Mouse (Mus musculus) Patski (cell line): ENCODE data around the gene Ddit4. TPM values are rescaled to one million over a fixed set of nuclear protein-coding genes. Genes with fewer than 3 reads are reported as not detected.

Source experiments
- ATAC-seq: fragments of 100-300 bp; one replicate; pipeline ENCODE4 v1.8.0; 2021
- CTCF ChIA-PET: fragments of 350-600 bp; sonication (Branson Sonifier 250); formaldehyde crosslinking; loops from one replicate; lab custom pipeline; 2022; ENCODE audit warnings: inconsistent platforms; lab: Charles Lee
- POLR2A ChIA-PET: fragments of 350-600 bp; sonication (Branson Sonifier 250); formaldehyde crosslinking; loops from one replicate; lab custom pipeline; 2022; ENCODE audit warnings: antibody characterized with exemption, inconsistent platforms; lab: Charles Lee
- DNase-seq: peaks from one replicate; pipeline ENCODE4 v3.0.0-alpha.2; 2011; ENCODE audit warnings: low read depth, low spot score
- H3K27me3 ChIP-seq: fragments of 371-371 bp; one replicate; pipeline ENCODE4 v1.5.1; 2021
- CTCF ChIP-seq: fragments of 100-300 bp; IDR thresholded peaks from one replicate; pipeline ENCODE4 v1.5.1; 2021
- in situ Hi-C: fragments of 300-500 bp; cut with MboI; formaldehyde crosslinking; loops from 3 replicates; pipeline ENCODE4 v1.11.1; 2018; ENCODE audit warnings: low pct_unique_long_range_greater_than_20kb, mixed read lengths
- polyA plus RNA-seq: library from polyadenylated mRNA; unstranded; gene quantifications from one replicate; pipeline ENCODE4 v1.2.3, GENCODE M21; 2021

Ddit4 gene
- polyA plus RNA-seq, 1 experiment from 2014 or later, result 63.9 TPM

GRCm38 (mm10) chr10:59964504-59965361 lies 13.1 kb upstream of the Ddit4 start:
- in situ Hi-C loops, result no loop called here
- no peak for DNase-seq
- ChIA-PET CTCF (interaction anchor here (1.5 kb wide), 1 partner anchor 13 kb away, joined by 9 read pairs; no protein-coding TSS in a partner anchor), POLR2A (interaction anchor here (1.2 kb wide), 2 partner anchors 13 to 15 kb away, joined by 3 to 4 read pairs; partner anchors contain the start of gene Ddit4)
- no peaks in the 10 kb centered on the region for H3K27me3 ChIP-seq
- TF ChIP-seq CTCF, result no peak
- no peak for ATAC-seq

- in situ Hi-C loops, result no loop called here
- no peaks in the 10 kb centered on the region for H3K27me3 ChIP-seq
- DNase-seq (no peak), ATAC-seq (no peak)
- ChIA-PET CTCF (interaction anchor here (1.0 kb wide), 1 partner anchor 69 kb away, joined by 5 read pairs; no protein-coding TSS in a partner anchor), POLR2A (interaction anchor here (1.2 kb wide), 1 partner anchor 16 kb away, joined by 3 read pairs; no protein-coding TSS in a partner anchor)
- no peak for TF ChIP-seq CTCF
Observed at GRCm38 (mm10) chr10:59963609-59964008, 12.0 kb upstream of the Ddit4 start.

DNA sequence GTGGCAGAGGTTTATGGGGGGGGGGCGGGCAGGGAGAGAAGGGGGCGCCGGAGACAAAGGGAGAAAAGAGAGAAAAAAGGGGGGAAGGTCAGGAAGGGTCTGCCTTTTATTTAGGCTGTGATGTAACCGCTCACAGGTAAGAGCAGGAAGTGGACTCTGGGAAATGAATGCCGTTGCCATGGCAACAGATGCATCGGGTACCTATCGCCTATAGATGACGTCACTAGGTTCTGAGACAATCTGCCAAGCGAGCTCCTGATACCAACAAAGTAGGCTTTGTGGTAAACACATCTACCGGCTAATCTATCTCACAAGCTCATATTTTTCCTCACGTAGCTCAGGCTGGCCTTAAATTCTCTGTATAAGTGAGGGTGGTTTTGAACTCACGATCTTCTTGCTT lies 7.9 kb upstream of the Ddit4 start:
- H3K27me3 ChIP-seq, result no peaks in the 10 kb centered on the region
- ChIA-PET CTCF (no interaction called here), POLR2A (interaction anchor here (1.0 kb wide), 1 partner anchor 43 kb away, joined by 3 read pairs; the partner anchor contains the start of genes Anapc16 and Ascc1)
- TF ChIP-seq CTCF, result no peak
- ATAC-seq, result no peak
- in situ Hi-C loops, result no loop called here
- no peak for DNase-seq

GRCm38 (mm10) chr10:59958458-59958857 lies 6.8 kb upstream of the Ddit4 start:
- POLR2A ChIA-PET, result interaction anchor here (0.6 to 1.0 kb wide), 2 partner anchors 16 to 44 kb away, joined by 3 to 4 read pairs; partner anchors contain the start of genes Anapc16 and Ascc1
- H3K27me3 ChIP-seq, result no peaks in the 10 kb centered on the region
- CTCF ChIA-PET, result no interaction called here
- DNase-seq (no peak), ATAC-seq (no peak)
- no peak for TF ChIP-seq CTCF
- in situ Hi-C loops, result no loop called here

DNA sequence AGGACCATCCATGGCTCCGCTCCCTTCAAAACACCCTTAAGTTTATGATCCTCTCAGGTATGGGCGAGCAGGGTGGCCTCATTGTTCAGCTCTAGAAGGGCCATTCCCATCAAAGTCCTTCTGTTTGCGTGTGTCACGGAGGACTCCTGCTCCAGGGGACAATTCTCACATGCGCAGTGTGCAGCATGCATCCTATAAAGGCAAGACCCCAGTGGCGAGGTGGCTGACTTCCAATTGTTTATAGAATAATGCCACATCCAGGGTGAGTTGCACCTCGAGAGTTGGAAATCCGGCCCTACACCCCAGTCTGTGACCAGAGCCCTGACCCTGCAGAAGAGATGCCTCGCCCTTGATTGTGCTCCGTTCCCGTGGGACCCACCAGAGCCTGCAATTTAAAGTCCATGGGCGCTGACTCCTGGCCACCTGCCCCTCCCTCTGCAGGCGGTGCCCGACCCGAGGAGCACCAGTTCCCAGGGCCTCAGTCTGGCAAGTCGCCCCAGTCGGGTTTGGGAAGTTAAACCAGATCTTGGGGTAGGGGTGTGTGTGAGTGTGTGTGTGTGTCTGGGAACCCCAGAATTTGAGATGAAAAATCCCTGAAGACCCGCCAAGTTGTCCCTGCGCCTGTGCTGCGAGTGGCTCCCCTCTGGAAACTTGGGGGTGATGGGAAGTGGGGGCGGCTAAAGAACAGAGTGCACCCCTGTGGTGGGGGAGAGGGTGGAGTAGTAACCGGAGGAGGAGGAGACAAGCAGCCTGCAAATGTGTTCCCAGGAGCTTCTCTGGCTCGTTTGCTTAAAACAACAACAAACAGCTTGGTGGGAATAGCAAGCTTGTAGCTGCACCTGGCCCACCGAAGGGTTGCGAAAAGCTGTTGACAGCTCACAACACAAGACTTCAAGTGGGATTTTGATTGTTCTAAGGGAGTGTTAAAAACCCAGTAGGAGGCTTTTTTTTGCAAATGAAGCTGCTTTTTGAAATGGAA lies 5.8 kb upstream of the Ddit4 start:
- ATAC-seq, result no peak
- DNase-seq, result no peak

GRCm38 (mm10) chr10:59956681-59957080 lies 5.0 kb upstream of the Ddit4 start:
- ChIA-PET POLR2A (interaction anchor here (1.2 kb wide), 1 partner anchor 11 kb away, joined by 5 read pairs; no protein-coding TSS in a partner anchor), CTCF (interaction anchor here (1.3 kb wide), 1 partner anchor 63 kb away, joined by 5 read pairs; no protein-coding TSS in a partner anchor)
- DNase-seq (no peak), ATAC-seq (no peak)
- no peaks in the 10 kb centered on the region for H3K27me3 ChIP-seq
- in situ Hi-C loops, result no loop called here
- no peak for TF ChIP-seq CTCF

More for the DNA sequence above, 5.8 kb upstream of the Ddit4 start:
- POLR2A ChIA-PET, result interaction anchor here (0.6 kb wide), 1 partner anchor 17 kb away, joined by 4 read pairs; no protein-coding TSS in a partner anchor
- H3K27me3 ChIP-seq, result no peaks in the 10 kb centered on the region
- in situ Hi-C loops, result no loop called here
- CTCF ChIA-PET, result interaction anchor here (1.3 kb wide), 1 partner anchor 63 kb away, joined by 5 read pairs; no protein-coding TSS in a partner anchor
- TF ChIP-seq CTCF, result no peak

DNA sequence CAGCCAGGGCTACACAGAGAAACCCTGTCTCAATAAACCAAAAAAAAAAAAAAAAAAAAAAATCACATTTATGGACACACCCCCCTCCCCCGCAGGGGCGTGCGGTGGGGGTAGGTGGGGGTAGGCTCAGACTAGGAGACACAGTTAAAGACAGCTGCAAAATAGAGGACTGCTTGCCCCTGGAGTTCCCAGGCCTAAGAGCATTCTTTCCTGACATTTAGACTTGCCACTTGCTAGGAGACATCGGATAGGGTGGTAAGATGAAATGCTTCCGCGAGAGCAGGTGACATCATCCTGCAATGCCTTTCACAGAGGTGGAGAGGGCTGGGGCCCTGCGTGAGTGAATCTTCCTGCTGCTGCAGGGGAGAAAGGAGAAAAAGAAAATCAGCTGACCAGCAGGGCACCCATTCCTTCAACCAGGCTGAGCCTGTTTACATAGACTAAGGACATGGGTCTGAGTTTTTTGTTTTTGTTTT lies 2.0 kb upstream of the Ddit4 start:
- no peak for TF ChIP-seq CTCF
- in situ Hi-C loops, result no loop called here

GRCm38 (mm10) chr10:59952781-59953563 lies 1.3 kb upstream of the Ddit4 start:
- H3K27me3 ChIP-seq, result no peaks in the 10 kb centered on the region
- in situ Hi-C loops, result no loop called here
- no peak for ATAC-seq
- ChIA-PET POLR2A (no interaction called here), CTCF (no interaction called here)
- TF ChIP-seq CTCF, result no peak
- no peak for DNase-seq

More for the DNA sequence above, 2.0 kb upstream of the Ddit4 start:
- ChIA-PET CTCF (no interaction called here), POLR2A (no interaction called here)
- H3K27me3 ChIP-seq, result no peaks in the 10 kb centered on the region
- ATAC-seq (no peak), DNase-seq (no peak)

- CTCF ChIA-PET, result interaction anchor here (4.3 kb wide), 1 partner anchor 54 kb away, joined by 34 read pairs; no protein-coding TSS in a partner anchor
- POLR2A ChIA-PET, result interaction anchor here (0.9 to 3.2 kb wide), 6 partner anchors 12 to 57 kb away, joined by 3 to 22 read pairs (median 7); no protein-coding TSS in a partner anchor
- no peaks in the 10 kb centered on the region for H3K27me3 ChIP-seq
- no peak for ATAC-seq
- TF ChIP-seq CTCF, result no peak
- no peak for DNase-seq
- in situ Hi-C loops, result no loop called here
Observed at GRCm38 (mm10) chr10:59952152-59952780, 632 bp upstream of the Ddit4 start.
